Mouse (Mus musculus): Measurements from ENCODE around the gene Rnh1.

DNA sequence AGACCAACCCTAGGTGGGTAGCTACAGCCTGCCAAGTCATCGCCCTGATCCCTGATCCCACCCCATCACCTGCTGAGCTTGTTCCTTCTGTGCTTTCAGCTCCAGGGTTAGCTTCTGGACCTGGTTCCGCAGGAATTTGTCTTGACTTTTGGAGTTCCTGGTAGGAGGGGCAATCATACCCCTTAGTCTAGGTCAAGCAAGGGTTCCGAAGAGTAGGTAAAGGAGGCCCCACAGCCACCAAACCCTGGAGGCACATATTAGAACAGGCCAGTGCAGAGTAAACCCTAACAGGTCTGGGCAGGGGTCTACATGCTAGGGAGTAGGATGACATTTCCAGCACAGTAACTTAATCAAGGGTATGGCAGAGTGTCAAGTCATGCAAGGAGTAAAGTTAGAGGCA is 40.5 kb upstream of the Rnh1 start:
- TF ChIP-seq CTCF (IDR thresholded peaks at IDR 0.05; ENCODE audit: low read depth, low read length) (no peak), GATA1 (IDR thresholded peaks at IDR 0.05; ENCODE audit: borderline replicate concordance, low read length) (no peak), POLR2AphosphoS5 (IDR thresholded peaks at IDR 0.05; ENCODE audit: insufficient replicate concordance, low read depth, low read length) (no peak)
